Mouse (Mus musculus): ENCODE measurements around the gene Rhot2. TPM values are rescaled to one million over a fixed set of nuclear protein-coding genes. Genes with fewer than 3 reads are reported as not detected.

The Rhot2 gene
- polyA plus RNA-seq, 1 experiment from 2014 or later = 10.7 TPM

- Histone ChIP-seq H3K9ac (ENCODE audit: low read length) (0 out of 2 replicates have a peak overlapping the region, but pooled peaks have one; percentile 24), H3K4me2 (ENCODE audit: low read depth, severe bottlenecking) (no peak overlapping the region), H3K36me3 (ENCODE audit: control insufficient read depth, insufficient read depth, low read length) (peaks cover 11% of the 10 kb centered on the region), H3K4me1 (ENCODE audit: control insufficient read depth, insufficient read depth, low read length) (peaks cover 26% of the 10 kb centered on the region), H3K9me3 (ENCODE audit: control insufficient read depth, low read length) (no peaks in the 10 kb centered on the region), H3K27me3 (ENCODE audit: control insufficient read depth, insufficient read depth, low read length) (no peaks in the 10 kb centered on the region), H3K4me3 (ENCODE audit: low read depth, low read length) (no peak overlapping the region), H3K27ac (replicated peaks; ENCODE audit: low read depth, low read length) (0 out of 2 replicates have a peak overlapping the region, but pooled peaks have one; percentile 10)
- 23% methylated on average over 5 of the region's 5 CpGs for WGBS
- ATAC-seq (ENCODE audit: insufficient number of reproducible peaks, low FRiP score, low TSS enrichment, low read depth) = no peak
- DNase-seq (ENCODE audit: low spot score) = no peak
Measured at GRCm38 (mm10) chr17:25882306-25882705, 37.7 kb upstream of the Rhot2 start.

- ATAC-seq (ENCODE audit: insufficient number of reproducible peaks, low FRiP score, low TSS enrichment, low read depth) = no peak
- Histone ChIP-seq H3K36me3 (ENCODE audit: control insufficient read depth, insufficient read depth, low read length) (peaks cover 11% of the 10 kb centered on the region), H3K27me3 (ENCODE audit: control insufficient read depth, insufficient read depth, low read length) (no peaks in the 10 kb centered on the region), H3K4me1 (ENCODE audit: control insufficient read depth, insufficient read depth, low read length) (peaks cover 27% of the 10 kb centered on the region), H3K4me3 (ENCODE audit: low read depth, low read length) (no peak overlapping the region), H3K27ac (replicated peaks; ENCODE audit: low read depth, low read length) (peak overlapping the region; percentile 68), H3K4me2 (ENCODE audit: low read depth, severe bottlenecking) (no peak overlapping the region), H3K9me3 (ENCODE audit: control insufficient read depth, low read length) (no peaks in the 10 kb centered on the region), H3K9ac (ENCODE audit: low read length) (no peak overlapping the region)
- 14% methylated on average over 4 of the region's 4 CpGs for WGBS
- peak; percentile 46 for DNase-seq (ENCODE audit: low spot score)
Measured at GRCm38 (mm10) chr17:25881691-25882090, 37.0 kb upstream of the Rhot2 start.

GRCm38 (mm10) chr17:25880913-25881641 is 36.4 kb upstream of the Rhot2 start:
- H3K9me3 ChIP-seq (ENCODE audit: control insufficient read depth, low read length) = no peaks in the 10 kb centered on the region
- ATAC-seq (ENCODE audit: insufficient number of reproducible peaks, low FRiP score, low TSS enrichment, low read depth) = no peak
- peak; percentile 63 for DNase-seq (ENCODE audit: low spot score)
- peaks cover 11% of the 10 kb centered on the region for H3K36me3 ChIP-seq (ENCODE audit: control insufficient read depth, insufficient read depth, low read length)
- H3K4me3 ChIP-seq (ENCODE audit: low read depth, low read length) = no peak overlapping the region
- H3K4me1 ChIP-seq (ENCODE audit: control insufficient read depth, insufficient read depth, low read length) = peaks cover 34% of the 10 kb centered on the region
- 0 out of 2 replicates have a peak overlapping the region, but pooled peaks have one; percentile 15 for H3K4me2 ChIP-seq (ENCODE audit: low read depth, severe bottlenecking)
- peak overlapping the region; percentile 68 for H3K27ac ChIP-seq (replicated peaks; ENCODE audit: low read depth, low read length)
- WGBS = 5% methylated on average over 5 of the region's 5 CpGs
- no peaks in the 10 kb centered on the region for H3K27me3 ChIP-seq (ENCODE audit: control insufficient read depth, insufficient read depth, low read length)
- no peak overlapping the region for H3K9ac ChIP-seq (ENCODE audit: low read length)

GRCm38 (mm10) chr17:25880196-25880910 is 35.7 kb upstream of the Rhot2 start, which contains the start of gene Wfikkn1:
Wfikkn1 (minus strand) TSS chr17:25880858.
- no peak for ATAC-seq (ENCODE audit: insufficient number of reproducible peaks, low FRiP score, low TSS enrichment, low read depth)
- no peak for DNase-seq (ENCODE audit: low spot score)
- peaks cover 11% of the 10 kb centered on the region for H3K36me3 ChIP-seq (ENCODE audit: control insufficient read depth, insufficient read depth, low read length)
- WGBS = 28% methylated on average over 5 of the region's 5 CpGs
- peaks cover 37% of the 10 kb centered on the region for H3K4me1 ChIP-seq (ENCODE audit: control insufficient read depth, insufficient read depth, low read length)
- H3K27ac ChIP-seq (replicated peaks; ENCODE audit: low read depth, low read length) = peak within 1 kb of the TSS; percentile 68
- H3K9me3 ChIP-seq (ENCODE audit: control insufficient read depth, low read length) = no peaks in the 10 kb centered on the region
- no peak within 1 kb of the TSS for H3K4me3 ChIP-seq (ENCODE audit: low read depth, low read length)
- H3K27me3 ChIP-seq (ENCODE audit: control insufficient read depth, insufficient read depth, low read length) = no peaks in the 10 kb centered on the region
- no peak within 1 kb of the TSS for H3K9ac ChIP-seq (ENCODE audit: low read length)
- H3K4me2 ChIP-seq (ENCODE audit: low read depth, severe bottlenecking) = 0 out of 2 replicates have a peak within 1 kb of the TSS, but pooled peaks have one; percentile 15

- Histone ChIP-seq H3K9me3 (ENCODE audit: control insufficient read depth, low read length) (no peaks in the 10 kb centered on the region), H3K27me3 (ENCODE audit: control insufficient read depth, insufficient read depth, low read length) (no peaks in the 10 kb centered on the region), H3K4me2 (ENCODE audit: low read depth, severe bottlenecking) (no peak overlapping the region), H3K36me3 (ENCODE audit: control insufficient read depth, insufficient read depth, low read length) (peaks cover 11% of the 10 kb centered on the region), H3K27ac (replicated peaks; ENCODE audit: low read depth, low read length) (no peak overlapping the region), H3K4me3 (ENCODE audit: low read depth, low read length) (no peak overlapping the region), H3K4me1 (ENCODE audit: control insufficient read depth, insufficient read depth, low read length) (peaks cover 37% of the 10 kb centered on the region), H3K9ac (ENCODE audit: low read length) (no peak overlapping the region)
- WGBS = 70% methylated on average over 8 of the region's 8 CpGs
- no peak for ATAC-seq (ENCODE audit: insufficient number of reproducible peaks, low FRiP score, low TSS enrichment, low read depth)
- DNase-seq (ENCODE audit: low spot score) = no peak
Measured at GRCm38 (mm10) chr17:25879750-25880149, 35.1 kb upstream of the Rhot2 start.

DNA sequence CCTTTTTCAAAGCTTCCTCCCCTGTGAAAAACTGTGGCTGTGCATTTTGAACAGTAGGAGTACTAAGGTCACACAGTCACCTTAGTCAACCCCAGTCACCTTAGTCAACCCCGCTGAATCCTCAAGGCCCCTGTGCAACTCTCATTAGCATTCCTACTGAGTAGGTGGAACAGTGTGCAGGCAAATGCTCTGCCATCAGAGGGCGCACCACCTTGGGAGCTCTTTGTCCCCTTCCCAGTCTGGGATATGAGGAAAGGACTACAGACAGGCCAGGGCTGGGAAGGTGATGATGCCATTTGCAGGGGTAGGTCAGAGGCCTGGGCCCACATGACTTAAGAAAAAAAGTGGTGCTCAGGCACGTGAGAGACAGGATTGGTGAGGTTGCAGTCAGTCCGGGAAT is 34.6 kb upstream of the Rhot2 start:
- peaks cover 37% of the 10 kb centered on the region for H3K4me1 ChIP-seq (ENCODE audit: control insufficient read depth, insufficient read depth, low read length)
- H3K9ac ChIP-seq (ENCODE audit: low read length) = no peak overlapping the region
- H3K9me3 ChIP-seq (ENCODE audit: control insufficient read depth, low read length) = no peaks in the 10 kb centered on the region
- DNase-seq (ENCODE audit: low spot score) (no peak), ATAC-seq (ENCODE audit: insufficient number of reproducible peaks, low FRiP score, low TSS enrichment, low read depth) (no peak)
- no peak overlapping the region for H3K4me2 ChIP-seq (ENCODE audit: low read depth, severe bottlenecking)
- 66% methylated on average over 4 of the region's 4 CpGs for WGBS
- H3K4me3 ChIP-seq (ENCODE audit: low read depth, low read length) = no peak overlapping the region
- H3K27me3 ChIP-seq (ENCODE audit: control insufficient read depth, insufficient read depth, low read length) = no peaks in the 10 kb centered on the region
- no peak overlapping the region for H3K27ac ChIP-seq (replicated peaks; ENCODE audit: low read depth, low read length)
- peaks cover 11% of the 10 kb centered on the region for H3K36me3 ChIP-seq (ENCODE audit: control insufficient read depth, insufficient read depth, low read length)

- H3K27ac ChIP-seq (replicated peaks; ENCODE audit: low read depth, low read length) = no peak overlapping the region
- H3K27me3 ChIP-seq (ENCODE audit: control insufficient read depth, insufficient read depth, low read length) = no peaks in the 10 kb centered on the region
- peaks cover 37% of the 10 kb centered on the region for H3K4me1 ChIP-seq (ENCODE audit: control insufficient read depth, insufficient read depth, low read length)
- H3K9me3 ChIP-seq (ENCODE audit: control insufficient read depth, low read length) = no peaks in the 10 kb centered on the region
- no peak for ATAC-seq (ENCODE audit: insufficient number of reproducible peaks, low FRiP score, low TSS enrichment, low read depth)
- no peak overlapping the region for H3K4me3 ChIP-seq (ENCODE audit: low read depth, low read length)
- 89% methylated on average over 19 of the region's 19 CpGs for WGBS
- peaks cover 8% of the 10 kb centered on the region for H3K36me3 ChIP-seq (ENCODE audit: control insufficient read depth, insufficient read depth, low read length)
- no peak overlapping the region for H3K9ac ChIP-seq (ENCODE audit: low read length)
- no peak for DNase-seq (ENCODE audit: low spot score)
- no peak overlapping the region for H3K4me2 ChIP-seq (ENCODE audit: low read depth, severe bottlenecking)
Measured at GRCm38 (mm10) chr17:25878611-25879180, 34.0 kb upstream of the Rhot2 start.
